Mouse (Mus musculus): ENCODE measurements at regions not wholly inside any gene's neighbourhood (a gene's known extent, or its start where the extent isn't known, plus 50 kb on each side); places are given as distances from the start of the nearest gene placed in this dataset.

DNA sequence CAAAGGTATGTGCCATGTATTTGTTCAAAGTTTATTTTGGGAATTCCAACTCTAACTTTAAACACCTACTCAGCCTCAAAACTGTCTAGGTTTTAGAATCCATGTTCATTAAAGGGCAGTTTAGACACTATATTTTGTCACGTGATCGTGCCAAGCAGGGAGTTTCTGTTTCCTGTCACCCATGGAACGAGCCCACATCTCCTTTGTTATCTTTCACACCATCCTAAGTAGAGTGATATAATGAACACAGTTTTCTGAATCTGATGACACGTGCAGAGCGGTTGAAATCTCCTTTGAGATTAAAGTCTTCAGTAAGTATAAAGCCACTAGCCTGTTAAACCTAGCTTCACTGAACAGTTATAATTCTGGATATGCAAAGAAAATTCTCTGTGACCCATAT lies 1066.1 kb downstream of the Gsdmc2 start:
- H3K27me3 ChIP-seq (ENCODE audit: control insufficient read depth, insufficient read depth, low read length) = no peaks in the 10 kb centered on the region
- ATAC-seq (ENCODE audit: insufficient read depth, low FRiP score, low TSS enrichment) (no peak), DNase-seq (ENCODE audit: low spot score) (no peak)
- H3K4me2 ChIP-seq (ENCODE audit: low read depth) = no peak overlapping the region
- no peaks in the 10 kb centered on the region for H3K9me3 ChIP-seq (ENCODE audit: control insufficient read depth, low read length)
- H3K9ac ChIP-seq (ENCODE audit: low read length) = no peak overlapping the region
- no peaks in the 10 kb centered on the region for H3K36me3 ChIP-seq (ENCODE audit: control insufficient read depth, insufficient read depth, low read length)
- H3K4me1 ChIP-seq (ENCODE audit: control insufficient read depth, insufficient read depth, low read length) = no peaks in the 10 kb centered on the region
- no peak overlapping the region for H3K4me3 ChIP-seq (ENCODE audit: low read depth, low read length)
- H3K27ac ChIP-seq (ENCODE audit: low read depth, low read length) = no peak overlapping the region
- 85% methylated on average over 5 of the region's 5 CpGs for WGBS

DNA sequence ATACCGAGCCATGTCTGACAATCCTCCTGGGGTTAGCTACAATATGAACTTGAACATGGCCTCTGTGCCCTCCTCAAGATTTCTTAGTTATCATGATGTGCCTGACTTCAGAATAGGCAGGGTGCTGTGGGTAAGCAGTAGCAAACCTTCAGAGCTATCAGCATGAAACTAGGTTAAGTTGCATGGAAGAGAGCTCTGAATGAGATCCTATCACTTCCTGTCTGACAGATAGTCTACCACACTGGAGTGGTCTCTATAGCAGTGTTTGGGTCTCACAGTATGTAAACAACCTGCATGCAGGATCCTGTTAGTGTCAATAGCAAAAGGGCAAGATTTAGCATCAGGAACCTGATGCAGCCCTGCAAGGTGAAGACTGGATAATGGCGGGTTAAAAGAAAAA lies 1092.3 kb downstream of the Gsdmc2 start:
- Histone ChIP-seq H3K9ac (ENCODE audit: low read length) (no peak overlapping the region), H3K9me3 (ENCODE audit: control insufficient read depth, low read length) (no peaks in the 10 kb centered on the region), H3K4me3 (ENCODE audit: low read depth, low read length) (no peak overlapping the region), H3K36me3 (ENCODE audit: control insufficient read depth, insufficient read depth, low read length) (no peaks in the 10 kb centered on the region), H3K27ac (ENCODE audit: low read depth, low read length) (no peak overlapping the region), H3K4me1 (ENCODE audit: control insufficient read depth, insufficient read depth, low read length) (no peaks in the 10 kb centered on the region), H3K4me2 (ENCODE audit: low read depth) (no peak overlapping the region), H3K27me3 (ENCODE audit: control insufficient read depth, insufficient read depth, low read length) (no peaks in the 10 kb centered on the region)
- no peak for ATAC-seq (ENCODE audit: insufficient read depth, low FRiP score, low TSS enrichment)
- no peak for DNase-seq (ENCODE audit: low spot score)
- 92% methylated on average over 2 of the region's 2 CpGs for WGBS

DNA sequence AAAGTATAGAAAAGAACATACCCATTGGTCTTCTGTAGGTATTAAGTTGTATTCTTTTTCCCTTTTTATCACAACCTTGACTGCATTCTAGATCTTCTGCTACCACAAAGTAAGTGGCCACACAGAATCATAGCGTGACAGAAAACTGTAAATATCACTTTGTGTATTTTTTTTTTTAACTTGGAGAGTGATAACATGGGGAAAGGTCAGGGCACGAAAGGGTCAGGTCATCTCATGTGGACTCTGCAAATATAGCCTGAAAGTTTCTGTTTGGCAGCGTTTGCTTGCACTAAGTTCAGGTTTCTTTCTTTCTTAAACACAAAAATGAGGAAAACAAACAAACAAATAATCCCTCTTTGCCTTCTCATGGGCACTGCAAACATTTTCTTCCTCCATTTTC lies 1101.1 kb downstream of the Gsdmc2 start:
- H3K9me3 ChIP-seq (ENCODE audit: control insufficient read depth, low read length) = no peaks in the 10 kb centered on the region
- no peak overlapping the region for H3K27ac ChIP-seq (ENCODE audit: low read depth, low read length)
- no peak overlapping the region for H3K4me3 ChIP-seq (ENCODE audit: low read depth, low read length)
- no peak overlapping the region for H3K9ac ChIP-seq (ENCODE audit: low read length)
- H3K4me1 ChIP-seq (ENCODE audit: control insufficient read depth, insufficient read depth, low read length) = no peaks in the 10 kb centered on the region
- no peaks in the 10 kb centered on the region for H3K36me3 ChIP-seq (ENCODE audit: control insufficient read depth, insufficient read depth, low read length)
- DNase-seq (ENCODE audit: low spot score) (no peak), ATAC-seq (ENCODE audit: insufficient read depth, low FRiP score, low TSS enrichment) (no peak)
- WGBS = 71% methylated on average over 3 of the region's 3 CpGs
- no peaks in the 10 kb centered on the region for H3K27me3 ChIP-seq (ENCODE audit: control insufficient read depth, insufficient read depth, low read length)
- H3K4me2 ChIP-seq (ENCODE audit: low read depth) = no peak overlapping the region

DNA sequence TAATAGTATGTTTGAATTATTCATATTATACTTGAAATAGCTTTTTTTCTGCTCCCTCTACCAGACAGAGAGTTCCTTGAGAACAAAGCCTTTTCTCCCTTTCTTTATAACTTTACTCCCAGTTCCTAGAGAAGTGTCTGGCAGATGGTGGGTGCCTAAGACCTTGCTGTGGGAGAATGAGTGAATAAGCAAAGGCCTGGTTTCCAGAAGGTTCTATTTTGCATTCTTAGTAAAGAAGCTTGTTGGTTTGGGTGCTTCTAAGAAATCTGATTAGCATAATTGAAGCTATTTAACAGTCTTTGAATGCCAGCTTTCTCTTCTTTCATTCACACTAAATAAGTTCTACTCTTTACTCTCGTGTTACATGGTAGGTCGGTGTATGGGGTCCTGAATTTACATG lies 1104.2 kb downstream of the Gsdmc2 start:
- 78% methylated on average over 2 of the region's 2 CpGs for WGBS
- H3K27ac ChIP-seq (ENCODE audit: low read depth, low read length) = no peak overlapping the region
- no peak for DNase-seq (ENCODE audit: low spot score)
- no peak overlapping the region for H3K4me2 ChIP-seq (ENCODE audit: low read depth)
- no peak for ATAC-seq (ENCODE audit: insufficient read depth, low FRiP score, low TSS enrichment)
- no peaks in the 10 kb centered on the region for H3K4me1 ChIP-seq (ENCODE audit: control insufficient read depth, insufficient read depth, low read length)
- no peak overlapping the region for H3K4me3 ChIP-seq (ENCODE audit: low read depth, low read length)
- no peaks in the 10 kb centered on the region for H3K27me3 ChIP-seq (ENCODE audit: control insufficient read depth, insufficient read depth, low read length)
- H3K9me3 ChIP-seq (ENCODE audit: control insufficient read depth, low read length) = no peaks in the 10 kb centered on the region
- no peak overlapping the region for H3K9ac ChIP-seq (ENCODE audit: low read length)
- H3K36me3 ChIP-seq (ENCODE audit: control insufficient read depth, insufficient read depth, low read length) = no peaks in the 10 kb centered on the region

DNA sequence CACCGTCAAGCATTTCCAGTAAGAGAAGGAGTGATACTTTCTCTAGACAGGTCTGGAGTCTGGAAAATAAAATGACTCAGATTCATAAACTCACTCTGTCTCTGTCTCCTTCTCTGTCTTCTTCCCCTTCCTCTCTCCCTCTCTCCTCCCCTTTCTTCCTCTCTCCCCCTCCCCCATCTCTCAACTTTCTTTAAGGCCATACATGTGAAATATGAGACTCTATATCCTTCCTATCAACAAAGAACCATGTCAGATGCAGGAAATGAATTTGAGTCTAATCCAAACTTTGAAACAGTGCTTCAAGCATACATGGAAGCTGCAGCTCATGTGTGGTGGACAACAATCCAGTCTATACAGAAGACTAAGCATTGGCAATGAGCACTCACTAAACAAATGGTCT lies 1109.6 kb downstream of the Gsdmc2 start:
- no peak for DNase-seq (ENCODE audit: low spot score)

DNA sequence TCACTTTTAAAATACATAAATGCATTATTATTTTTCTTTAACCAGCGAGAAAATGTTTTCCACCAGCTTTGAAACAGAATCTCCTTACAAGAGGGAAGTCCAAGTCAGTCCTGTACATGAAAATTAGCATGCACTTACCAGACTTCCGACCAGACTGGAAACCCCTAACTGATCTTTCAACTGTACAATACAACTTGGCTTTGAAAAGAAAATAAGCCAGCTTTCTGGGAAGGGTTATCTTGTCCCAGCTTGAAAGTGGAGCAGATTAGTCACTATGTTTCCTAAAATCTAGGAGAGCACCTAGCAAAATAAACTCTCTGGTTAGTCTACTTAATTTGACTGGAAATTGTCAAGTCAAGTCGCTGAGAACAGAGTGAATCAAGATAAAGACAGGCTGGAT lies 1110.1 kb downstream of the Gsdmc2 start:
- H3K4me3 ChIP-seq (ENCODE audit: low read depth, low read length) = no peak overlapping the region
- H3K36me3 ChIP-seq (ENCODE audit: control insufficient read depth, insufficient read depth, low read length) = no peaks in the 10 kb centered on the region
- no peaks in the 10 kb centered on the region for H3K9me3 ChIP-seq (ENCODE audit: control insufficient read depth, low read length)
- WGBS = 86% methylated on average over 3 of the region's 3 CpGs
- DNase-seq (ENCODE audit: low spot score) (no peak), ATAC-seq (ENCODE audit: insufficient read depth, low FRiP score, low TSS enrichment) (no peak)
- no peak overlapping the region for H3K27ac ChIP-seq (ENCODE audit: low read depth, low read length)
- H3K4me2 ChIP-seq (ENCODE audit: low read depth) = no peak overlapping the region
- H3K9ac ChIP-seq (ENCODE audit: low read length) = no peak overlapping the region
- no peaks in the 10 kb centered on the region for H3K4me1 ChIP-seq (ENCODE audit: control insufficient read depth, insufficient read depth, low read length)
- H3K27me3 ChIP-seq (ENCODE audit: control insufficient read depth, insufficient read depth, low read length) = no peaks in the 10 kb centered on the region

More for the DNA sequence above, 1109.6 kb downstream of the Gsdmc2 start:
- Histone ChIP-seq H3K4me1 (ENCODE audit: control insufficient read depth, insufficient read depth, low read length) (no peaks in the 10 kb centered on the region), H3K9ac (ENCODE audit: low read length) (no peak overlapping the region), H3K27ac (ENCODE audit: low read depth, low read length) (no peak overlapping the region), H3K4me3 (ENCODE audit: low read depth, low read length) (no peak overlapping the region), H3K9me3 (ENCODE audit: control insufficient read depth, low read length) (no peaks in the 10 kb centered on the region), H3K36me3 (ENCODE audit: control insufficient read depth, insufficient read depth, low read length) (no peaks in the 10 kb centered on the region), H3K4me2 (ENCODE audit: low read depth) (no peak overlapping the region), H3K27me3 (ENCODE audit: control insufficient read depth, insufficient read depth, low read length) (no peaks in the 10 kb centered on the region)
- WGBS = 95% methylated on average over 1 of the region's 1 CpGs
- ATAC-seq (ENCODE audit: insufficient read depth, low FRiP score, low TSS enrichment) = no peak

DNA sequence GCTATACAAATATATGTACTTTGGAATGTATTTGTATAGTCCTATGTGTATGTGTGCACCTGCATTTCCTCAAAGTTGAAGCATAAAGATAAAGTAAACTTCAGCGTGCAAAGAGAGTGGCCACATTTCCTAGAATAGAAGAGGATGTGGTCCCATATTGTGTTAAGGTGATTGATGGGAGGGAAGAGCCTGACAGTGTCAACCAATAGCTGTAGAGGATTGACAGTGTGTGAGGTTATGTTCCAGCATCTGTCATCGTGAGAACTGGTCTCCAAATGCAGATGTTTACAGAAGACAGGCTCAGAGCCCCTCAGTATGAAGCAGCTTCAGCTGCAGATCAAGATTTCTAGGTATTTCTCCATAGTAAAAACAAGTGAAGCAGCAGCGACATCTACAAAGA lies 1114.5 kb downstream of the Gsdmc2 start:
- H3K9ac ChIP-seq (ENCODE audit: low read length) = no peak overlapping the region
- H3K27ac ChIP-seq (ENCODE audit: low read depth, low read length) = no peak overlapping the region
- no peaks in the 10 kb centered on the region for H3K9me3 ChIP-seq (ENCODE audit: control insufficient read depth, low read length)
- H3K4me3 ChIP-seq (ENCODE audit: low read depth, low read length) = no peak overlapping the region
- H3K27me3 ChIP-seq (ENCODE audit: control insufficient read depth, insufficient read depth, low read length) = no peaks in the 10 kb centered on the region
- 82% methylated on average over 3 of the region's 3 CpGs for WGBS
- no peaks in the 10 kb centered on the region for H3K4me1 ChIP-seq (ENCODE audit: control insufficient read depth, insufficient read depth, low read length)
- H3K36me3 ChIP-seq (ENCODE audit: control insufficient read depth, insufficient read depth, low read length) = no peaks in the 10 kb centered on the region
- no peak overlapping the region for H3K4me2 ChIP-seq (ENCODE audit: low read depth)
- no peak for DNase-seq (ENCODE audit: low spot score)
- ATAC-seq (ENCODE audit: insufficient read depth, low FRiP score, low TSS enrichment) = no peak

DNA sequence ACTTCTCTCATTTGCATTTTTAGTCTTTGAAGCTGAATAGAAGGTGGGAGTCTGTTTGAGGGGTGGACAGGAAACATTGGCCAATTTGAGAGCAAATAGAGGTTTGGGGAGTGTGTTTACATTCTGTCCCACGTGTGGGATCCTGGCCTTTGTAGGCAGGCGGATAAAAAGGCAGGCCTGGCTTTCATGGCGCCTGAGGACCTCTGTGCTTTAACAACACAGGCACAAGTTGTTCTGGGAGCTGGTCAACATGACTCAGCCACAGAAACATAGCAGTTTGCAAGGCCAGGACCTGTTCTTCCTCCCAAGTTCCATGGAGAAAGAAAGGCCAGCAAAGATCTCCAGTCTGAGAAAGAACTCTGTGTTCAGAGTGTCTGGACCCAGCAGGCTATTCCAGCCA lies 1130.7 kb downstream of the Gsdmc2 start:
- no peak overlapping the region for H3K4me2 ChIP-seq (ENCODE audit: low read depth)
- DNase-seq (ENCODE audit: low spot score) = no peak
- H3K9ac ChIP-seq (ENCODE audit: low read length) = no peak overlapping the region
- no peaks in the 10 kb centered on the region for H3K4me1 ChIP-seq (ENCODE audit: control insufficient read depth, insufficient read depth, low read length)
- no peak for ATAC-seq (ENCODE audit: insufficient read depth, low FRiP score, low TSS enrichment)
- no peaks in the 10 kb centered on the region for H3K27me3 ChIP-seq (ENCODE audit: control insufficient read depth, insufficient read depth, low read length)
- 40% methylated on average over 3 of the region's 3 CpGs for WGBS
- H3K27ac ChIP-seq (ENCODE audit: low read depth, low read length) = no peak overlapping the region
- H3K4me3 ChIP-seq (ENCODE audit: low read depth, low read length) = no peak overlapping the region
- no peaks in the 10 kb centered on the region for H3K36me3 ChIP-seq (ENCODE audit: control insufficient read depth, insufficient read depth, low read length)
- H3K9me3 ChIP-seq (ENCODE audit: control insufficient read depth, low read length) = no peaks in the 10 kb centered on the region

DNA sequence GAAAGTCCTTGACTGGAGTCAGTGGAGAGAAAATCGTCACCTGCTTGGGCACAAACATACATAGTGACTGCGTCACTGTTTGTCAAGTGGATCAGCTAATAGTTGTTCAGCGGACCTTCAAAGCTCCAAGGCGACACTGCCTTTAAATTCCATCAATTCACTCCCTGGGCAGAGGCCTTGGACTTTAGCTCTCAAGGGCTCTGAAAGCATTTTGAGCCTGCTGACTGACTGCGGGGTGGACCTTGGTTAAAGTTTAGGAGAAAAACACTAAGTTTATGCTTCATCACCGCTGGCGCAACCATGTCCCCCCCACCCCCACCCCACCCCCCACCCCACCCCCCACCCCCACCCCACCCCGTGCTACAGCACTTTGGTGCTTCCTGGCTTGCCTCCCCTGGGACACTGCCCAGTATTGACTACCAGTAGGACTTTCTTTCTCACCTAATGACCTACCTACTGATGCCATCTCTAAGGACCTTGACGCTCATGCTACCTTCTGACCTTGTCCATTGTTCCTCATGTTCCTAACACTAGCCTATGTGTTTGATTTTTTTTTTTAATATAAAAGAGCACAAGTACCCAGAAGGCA lies 1132.3 kb downstream of the Gsdmc2 start:
- no peak overlapping the region for H3K9ac ChIP-seq (ENCODE audit: low read length)
- no peak overlapping the region for H3K4me2 ChIP-seq (ENCODE audit: low read depth)
- DNase-seq (ENCODE audit: low spot score) (no peak), ATAC-seq (ENCODE audit: insufficient read depth, low FRiP score, low TSS enrichment) (no peak)
- H3K9me3 ChIP-seq (ENCODE audit: control insufficient read depth, low read length) = no peaks in the 10 kb centered on the region
- WGBS = 93% methylated on average over 8 of the region's 9 CpGs
- H3K27ac ChIP-seq (ENCODE audit: low read depth, low read length) = no peak overlapping the region
- no peaks in the 10 kb centered on the region for H3K4me1 ChIP-seq (ENCODE audit: control insufficient read depth, insufficient read depth, low read length)
- H3K4me3 ChIP-seq (ENCODE audit: low read depth, low read length) = no peak overlapping the region
- H3K36me3 ChIP-seq (ENCODE audit: control insufficient read depth, insufficient read depth, low read length) = no peaks in the 10 kb centered on the region
- H3K27me3 ChIP-seq (ENCODE audit: control insufficient read depth, insufficient read depth, low read length) = no peaks in the 10 kb centered on the region
